Mouse (Mus musculus) MN1 (cell line): ENCODE measurements around the gene 5730596B20Rik.

Experiments
- DNase-seq: peaks from one replicate; pipeline ENCODE4 v3.0.0-alpha.2; 2016; ENCODE audit warnings: low spot score

5730596B20Rik gene

DNA sequence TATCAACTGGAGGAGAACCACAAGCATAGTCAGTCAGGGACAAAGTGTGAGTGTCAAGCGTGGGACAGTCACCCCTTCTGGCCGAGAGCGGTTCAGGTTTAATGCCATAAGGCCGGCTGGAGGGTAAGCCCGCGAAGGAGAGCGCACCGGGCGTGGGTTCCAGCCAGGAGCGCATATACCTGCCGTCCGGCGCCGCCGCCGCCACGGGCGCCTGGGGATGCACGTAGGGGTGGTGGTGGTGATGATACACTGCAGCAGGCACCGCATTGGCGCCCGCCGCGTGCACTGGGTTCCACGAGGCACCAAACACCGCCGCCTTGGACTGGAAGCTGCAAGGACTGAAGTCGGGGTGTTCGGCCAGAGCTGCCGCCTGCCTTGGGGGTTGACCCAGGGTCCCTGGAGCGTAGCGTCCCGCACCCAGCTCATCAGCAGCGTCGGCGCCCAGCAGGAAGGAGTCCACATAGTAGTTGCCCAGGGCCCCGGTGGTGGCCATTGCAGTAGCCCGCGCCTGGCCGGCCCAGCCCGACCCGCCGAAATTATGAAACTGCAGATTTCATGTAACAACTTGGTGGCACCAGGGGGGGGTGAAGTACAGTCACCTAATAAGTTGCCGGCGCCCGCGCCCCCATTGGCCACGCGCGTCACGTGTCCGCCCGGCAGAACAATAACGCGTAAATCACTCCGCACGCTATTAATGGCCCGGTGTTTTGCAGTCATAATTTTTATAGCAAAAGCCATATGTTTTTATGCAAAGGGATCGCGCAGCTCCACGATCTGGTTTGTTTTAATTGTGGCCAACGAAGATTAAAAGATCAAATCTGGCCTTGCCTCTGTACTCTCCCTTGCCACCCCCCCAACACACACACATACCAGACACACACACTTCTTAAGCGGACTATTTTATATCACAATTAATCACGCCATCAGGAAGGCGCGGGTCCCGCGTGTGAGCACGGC, 48.6 kb downstream of the 5730596B20Rik start:
- DNase-seq, result no peak

- no peak for DNase-seq
These were observed 49.4 kb downstream of the 5730596B20Rik start for GRCm38 (mm10) chr6:52226569-52227257.

DNA sequence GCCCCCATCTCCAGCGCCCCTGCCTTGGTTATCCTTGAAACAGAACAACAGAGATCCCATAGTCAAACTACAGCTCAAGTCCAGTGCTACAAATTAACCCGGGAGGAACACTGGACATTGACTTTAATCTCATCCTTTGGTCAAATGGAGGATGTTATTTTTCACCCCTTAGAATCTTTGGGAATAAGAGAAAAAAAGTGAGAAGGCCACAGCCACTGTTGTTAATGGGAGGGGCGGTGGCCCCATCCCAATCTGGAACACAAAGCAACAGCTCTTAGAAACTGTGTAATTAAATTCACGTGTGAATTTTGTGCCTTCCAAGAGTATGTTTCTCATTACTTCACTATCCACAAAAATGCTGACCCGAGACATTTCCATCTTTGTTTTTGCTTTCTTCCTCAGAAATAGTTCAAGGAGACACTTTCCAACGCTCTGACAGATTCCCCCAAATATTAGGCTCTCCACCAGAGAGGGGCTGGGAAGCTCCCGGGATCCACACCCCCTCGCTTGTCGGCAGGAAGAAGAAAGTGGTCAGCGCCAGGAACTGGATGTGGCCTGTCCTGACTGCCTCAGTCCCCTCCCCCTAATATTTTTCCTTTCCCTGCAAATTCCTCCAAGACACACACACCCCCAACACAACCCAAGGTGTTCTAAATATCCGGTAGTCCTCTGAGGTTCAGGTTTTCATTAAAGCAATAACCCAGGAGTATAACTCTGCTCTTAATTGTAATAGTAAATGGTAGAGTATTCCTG, 50.3 kb downstream of the 5730596B20Rik start:
- no peak for DNase-seq

- DNase-seq, result no peak
These were observed 51.5 kb downstream of the 5730596B20Rik start for GRCm38 (mm10) chr6:52228475-52229465.

- DNase-seq, result no peak
These were observed 52.5 kb downstream of the 5730596B20Rik start for GRCm38 (mm10) chr6:52229558-52230416.
